Mouse (Mus musculus): Measurements from ENCODE around the gene Tbx5.

DNA sequence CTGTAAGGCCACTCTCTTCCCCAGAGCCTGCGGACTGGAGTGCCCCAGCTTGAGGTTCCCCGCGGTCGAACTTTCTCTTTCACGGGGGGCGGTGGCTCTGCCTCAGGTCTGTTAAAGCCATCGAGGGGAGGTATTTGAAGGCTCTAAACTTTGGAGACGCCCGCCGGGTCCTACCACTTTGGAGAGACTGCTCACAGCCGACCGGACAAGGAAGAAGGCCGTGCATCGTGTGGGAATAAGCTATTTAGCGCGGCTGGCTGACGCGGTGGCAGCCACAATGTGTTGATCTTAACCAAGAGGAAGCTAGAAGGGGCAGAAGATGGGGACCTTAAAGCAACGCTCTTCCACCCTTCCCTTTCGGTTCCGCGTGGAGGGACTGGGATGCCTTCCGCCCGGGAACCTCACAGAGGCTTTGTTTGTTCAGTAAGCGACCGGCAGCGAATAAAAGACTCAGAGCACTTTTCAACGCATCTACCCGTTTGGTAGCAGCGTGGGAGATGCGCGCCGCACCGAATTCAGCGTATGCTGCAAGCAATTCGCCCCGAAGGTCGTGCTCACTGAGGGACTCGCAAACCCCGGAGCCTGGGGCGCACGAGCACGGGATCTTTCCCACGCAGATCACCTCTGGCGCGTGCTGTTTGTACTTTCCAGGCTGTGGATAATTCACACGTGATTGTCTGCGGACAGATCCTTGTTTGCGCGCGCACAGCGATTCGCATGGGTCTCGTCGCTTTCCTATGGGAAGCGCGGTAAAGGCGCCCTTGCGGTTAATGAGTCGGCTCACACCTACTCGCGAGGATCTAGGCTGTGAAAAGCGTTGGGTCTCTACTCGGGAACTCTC, 28.8 kb upstream of the Tbx5 start:
- no peak for TF ChIP-seq CTCF (IDR thresholded peaks at IDR 0.05; ENCODE audit: low read depth, low read length)
- no peak for TF ChIP-seq POLR2AphosphoS5 (IDR thresholded peaks at IDR 0.05; ENCODE audit: insufficient replicate concordance, low read depth, low read length)
- no peak for TF ChIP-seq GATA1 (IDR thresholded peaks at IDR 0.05; ENCODE audit: borderline replicate concordance, low read length)
